9 mouse cellular contexts compared by ENCODE assay signal in genomic region chr11:79661877-79662545, GRCm38 (mm10).
DNase-seq lines count a peak whose midpoint lies in the region; ATAC-seq and TF ChIP-seq lines count a peak whose summit lies in the region.
"Had no signal": no experiment of that assay in that cellular context is flagged by ENCODE, and none has a peak within 500 bp of the region (broad histone marks: within the 10 kb centered on the region; RNA-seq: fewer than 3 reads in every experiment).

No protein-coding gene starts in this region.

- H3K4me1 ChIP-seq in hindbrain, embryonic 16.5 days (ENCODE audit: control insufficient read depth, insufficient read depth, low read depth, low read length) = peaks cover 19% of the 10 kb centered on the region
- H3K4me1 ChIP-seq in limb, embryonic 12.5 days (replicated peaks) = peaks cover 46% of the 10 kb centered on the region
- peaks cover 40% of the 10 kb centered on the region for H3K4me1 ChIP-seq in olfactory bulb, adult 2 months (ENCODE audit: control insufficient read depth, insufficient read depth, low read length)

- no peak for TF ChIP-seq CTCF in layer of hippocampus, adult 2 months (conservative IDR thresholded peaks at IDR 0.05)
- TF ChIP-seq CTCF in olfactory bulb, adult 2 months (IDR thresholded peaks at IDR 0.05; ENCODE audit: insufficient read depth, low read depth, low read length) = no peak

- peak overlapping the region; percentile 68 for H3K4me3 ChIP-seq in layer of hippocampus, adult 2 months
- no peak overlapping the region for H3K4me3 ChIP-seq in hindbrain, embryonic 16.5 days (ENCODE audit: low read length)
- H3K4me3 ChIP-seq in limb, embryonic 12.5 days (replicated peaks) = peak overlapping the region; percentile 65
- peak overlapping the region; percentile 72 for H3K4me3 ChIP-seq in olfactory bulb, adult 2 months (ENCODE audit: insufficient read depth, low read depth, low read length)
- H3K4me3 ChIP-seq: erythroblast, embryonic 14.5 days had no signal

- H3K27ac ChIP-seq in layer of hippocampus, adult 2 months = peak overlapping the region; percentile 91
- no peak overlapping the region for H3K27ac ChIP-seq in hindbrain, embryonic 16.5 days (ENCODE audit: low read depth, low read length)
- H3K27ac ChIP-seq in limb, embryonic 12.5 days = no peak overlapping the region
- peak overlapping the region; percentile 90 for H3K27ac ChIP-seq in olfactory bulb, adult 2 months (ENCODE audit: insufficient read depth, low read depth, low read length)

- no peak for DNase-seq in layer of hippocampus, adult 2 months (ENCODE audit: low spot score in 2 of 2)
- no peak for DNase-seq in layer of hippocampus, adult 9-10 months (ENCODE audit: low spot score)
- no peak for DNase-seq in spleen, adult 18-20 months

- no peaks in the 10 kb centered on the region for H3K36me3 ChIP-seq in hindbrain, embryonic 16.5 days (ENCODE audit: control insufficient read depth, insufficient read depth, low read length)
- H3K36me3 ChIP-seq in limb, embryonic 12.5 days = no peaks in the 10 kb centered on the region

- peak overlapping the region; percentile 93 for H3K4me2 ChIP-seq in hindbrain, embryonic 16.5 days (ENCODE audit: low read length)
- peak overlapping the region; percentile 73 for H3K4me2 ChIP-seq in limb, embryonic 12.5 days

- H3K9me3 ChIP-seq in hindbrain, embryonic 16.5 days (ENCODE audit: control insufficient read depth, low read length) = no peaks in the 10 kb centered on the region
- H3K9me3 ChIP-seq in limb, embryonic 12.5 days = no peaks in the 10 kb centered on the region

- TF ChIP-seq POLR2A in olfactory bulb, adult 2 months (IDR thresholded peaks at IDR 0.05; ENCODE audit: insufficient read depth, low read depth, low read length) = no peak

- 64% methylated on average over 6 of the region's 6 CpGs for WGBS in hindbrain, embryonic 16.5 days
- WGBS in limb, embryonic 12.5 days = 39% methylated on average over 6 of the region's 6 CpGs
- 50% methylated on average over 6 of the region's 6 CpGs for WGBS in olfactory bulb, adult 2 months

- H3K27me3 ChIP-seq in hindbrain, embryonic 16.5 days (replicated peaks; ENCODE audit: control insufficient read depth, insufficient read depth, low read length) = no peaks in the 10 kb centered on the region
- H3K27me3 ChIP-seq in limb, embryonic 12.5 days = peaks cover 3% of the 10 kb centered on the region; the same call in 1 of the 2 replicates

- H3K9ac ChIP-seq in hindbrain, embryonic 16.5 days (ENCODE audit: low read depth, low read length) = no peak overlapping the region
- peak overlapping the region; percentile 78; the same call in 1 of the 2 replicates for H3K9ac ChIP-seq in limb, embryonic 12.5 days (replicated peaks)

- ATAC-seq in hindbrain, embryonic 16.5 days = no peak
- no peak for ATAC-seq in limb, embryonic 12.5 days (ENCODE audit: insufficient number of reproducible peaks, insufficient read depth, low FRiP score, low TSS enrichment, low read depth)
- ATAC-seq in cerebellum, adult (ENCODE audit: insufficient number of reproducible peaks, low FRiP score, low TSS enrichment) = no peak
- ATAC-seq in monocyte, adult 5-6 weeks (replicated peaks; ENCODE audit: insufficient number of reproducible peaks, low FRiP score, low TSS enrichment, poor library complexity, severe bottlenecking) = no peak

Comparison
In these comparisons a context has a peak if more than half of its experiments do, and no peak if none do; other contexts are left out.
1. H3K27ac ChIP-seq: peak in layer of hippocampus, adult 2 months (single experiment) and olfactory bulb, adult 2 months (single experiment); none in hindbrain, embryonic 16.5 days (single experiment) and limb, embryonic 12.5 days (single experiment).